Comparison of ENCODE assay signal across 8 mouse cellular contexts in genomic region chr19:10258279-10259011, GRCm38 (mm10). TPM values are rescaled to one million over a fixed set of nuclear protein-coding genes. Genes with fewer than 3 reads are reported as not detected.
DNase-seq lines count a peak whose midpoint lies in the region; ATAC-seq and TF ChIP-seq lines count a peak whose summit lies in the region.

No protein-coding gene starts in this region.

- peak; percentile 74 for DNase-seq in CH12.LX (ENCODE audit: extremely low read depth)
- peak; percentile 87 for DNase-seq in brain, embryonic 14.5 days (ENCODE audit: low read depth)
- peak; percentile 76 to 89 for DNase-seq in kidney, postnatal 25 days

- peak; percentile 94 for TF ChIP-seq RAD21 in CH12.LX (IDR thresholded peaks at IDR 0.05; ENCODE audit: low read depth, low read length)

- no peak for TF ChIP-seq EP300 in CH12.LX (IDR thresholded peaks at IDR 0.05; ENCODE audit: low read length)

- no peak overlapping the region for H3K4me3 ChIP-seq in CH12.LX (replicated peaks in 1 of 3; ENCODE audit: low read depth in 2 of 3, low read length in 2 of 3, poor library complexity in 1 of 3)
- no peak overlapping the region for H3K4me3 ChIP-seq in heart, embryonic 16.5 days (ENCODE audit: low read length)
- no peak overlapping the region for H3K4me3 ChIP-seq in liver, embryonic 16.5 days (ENCODE audit: low read depth, low read length)
- no peak overlapping the region for H3K4me3 ChIP-seq in neural tube, embryonic 14.5 days (ENCODE audit: low read depth, low read length)
- no peak overlapping the region for H3K4me3 ChIP-seq in testis, adult 2 months (ENCODE audit: control insufficient read depth, low read depth, low read length)

- TF ChIP-seq POLR2A in CH12.LX (IDR thresholded peaks at IDR 0.05; ENCODE audit: low read depth, low read length): no peak
- no peak for TF ChIP-seq POLR2A in brain, embryonic 14.5 days (IDR thresholded peaks at IDR 0.05; ENCODE audit: borderline replicate concordance, extremely low read depth, insufficient read depth, insufficient read length, poor library complexity, severe bottlenecking)
- TF ChIP-seq POLR2A in testis, adult 2 months (IDR thresholded peaks at IDR 0.05; ENCODE audit: control insufficient read depth, low read depth, low read length): no peak

- 20% methylated on average over 6 of the region's 6 CpGs for WGBS in heart, embryonic 16.5 days
- 14% methylated on average over 6 of the region's 6 CpGs for WGBS in liver, embryonic 16.5 days (ENCODE audit: insufficient replicate concordance)
- 22% methylated on average over 6 of the region's 6 CpGs for WGBS in neural tube, embryonic 14.5 days

- H3K9ac ChIP-seq in CH12.LX (ENCODE audit: insufficient read depth, low read depth): no peak overlapping the region
- no peak overlapping the region for H3K9ac ChIP-seq in heart, embryonic 16.5 days (ENCODE audit: low read length)
- H3K9ac ChIP-seq in liver, embryonic 16.5 days (ENCODE audit: low read depth, low read length): no peak overlapping the region
- no peak overlapping the region for H3K9ac ChIP-seq in neural tube, embryonic 14.5 days (replicated peaks; ENCODE audit: low read depth, low read length)

- peak; percentile 76 to 93 for TF ChIP-seq CTCF in CH12.LX (conservative IDR thresholded peaks at IDR 0.05 in 1 of 2, IDR thresholded peaks at IDR 0.05 in 1 of 2; ENCODE audit: low read depth in 2 of 2, low read length in 2 of 2)
- TF ChIP-seq CTCF in brain, embryonic 14.5 days (IDR thresholded peaks at IDR 0.05; ENCODE audit: borderline replicate concordance, extremely low read depth, insufficient read depth, insufficient read length): peak; percentile 93
- peak; percentile 77; the same call in 1 of the 2 replicates for TF ChIP-seq CTCF in testis, adult 2 months (IDR thresholded peaks at IDR 0.05; ENCODE audit: control insufficient read depth, insufficient read depth, insufficient replicate concordance, low read depth, low read length)

- H3K79me2 ChIP-seq in CH12.LX (replicated peaks; ENCODE audit: control insufficient read depth, extremely low read depth, insufficient read depth, poor library complexity, severe bottlenecking): no peaks in the 10 kb centered on the region

- H3K4me1 ChIP-seq in CH12.LX (ENCODE audit: control insufficient read depth in 1 of 2, insufficient read depth in 2 of 2): peaks cover 19 to 38% of the 10 kb centered on the region in 2 experiments
- no peaks in the 10 kb centered on the region for H3K4me1 ChIP-seq in heart, embryonic 16.5 days (ENCODE audit: control insufficient read depth, insufficient read depth, low read length)
- H3K4me1 ChIP-seq in liver, embryonic 16.5 days (ENCODE audit: control insufficient read depth, low read depth, low read length): no peaks in the 10 kb centered on the region
- no peaks in the 10 kb centered on the region for H3K4me1 ChIP-seq in neural tube, embryonic 14.5 days (ENCODE audit: control insufficient read depth, insufficient read depth, low read length)
- no peaks in the 10 kb centered on the region for H3K4me1 ChIP-seq in testis, adult 2 months (ENCODE audit: control insufficient read depth, insufficient read depth, low read length)

- no peaks in the 10 kb centered on the region for H3K9me3 ChIP-seq in CH12.LX (replicated peaks; ENCODE audit: low read length)
- no peaks in the 10 kb centered on the region for H3K9me3 ChIP-seq in heart, embryonic 16.5 days (replicated peaks; ENCODE audit: control insufficient read depth, low read length)
- H3K9me3 ChIP-seq in liver, embryonic 16.5 days (replicated peaks; ENCODE audit: control insufficient read depth, low read length): no peaks in the 10 kb centered on the region
- no peaks in the 10 kb centered on the region for H3K9me3 ChIP-seq in neural tube, embryonic 14.5 days (ENCODE audit: control insufficient read depth, low read length)

- peaks cover 86% of the 10 kb centered on the region for H3K27me3 ChIP-seq in CH12.LX (replicated peaks)
- H3K27me3 ChIP-seq in heart, embryonic 16.5 days (ENCODE audit: control insufficient read depth, insufficient read depth, low read length): peaks cover 11% of the 10 kb centered on the region; the same call in 1 of the 2 replicates
- no peaks in the 10 kb centered on the region for H3K27me3 ChIP-seq in liver, embryonic 16.5 days (ENCODE audit: control insufficient read depth, insufficient read depth, low read depth, low read length)
- H3K27me3 ChIP-seq in neural tube, embryonic 14.5 days (ENCODE audit: control insufficient read depth, insufficient read depth, low read length): 0 out of 2 replicates have a peak, but pooled peaks cover 2% of the 10 kb centered on the region
- no peaks in the 10 kb centered on the region for H3K27me3 ChIP-seq in testis, adult 2 months (ENCODE audit: control insufficient read depth, insufficient read depth, low read length)

- no peak overlapping the region for H3K27ac ChIP-seq in CH12.LX (ENCODE audit: insufficient read depth, low read depth)
- no peak overlapping the region for H3K27ac ChIP-seq in heart, embryonic 16.5 days (ENCODE audit: low read length)
- H3K27ac ChIP-seq in liver, embryonic 16.5 days (ENCODE audit: low read length): no peak overlapping the region
- H3K27ac ChIP-seq in neural tube, embryonic 14.5 days (ENCODE audit: low read depth, low read length): no peak overlapping the region
- no peak overlapping the region for H3K27ac ChIP-seq in testis, adult 2 months (ENCODE audit: control insufficient read depth, insufficient read depth, low read depth, low read length)

- dilution Hi-C loops in CH12.LX (cut with MboI; ENCODE audit: extremely low pct_ligation_motif_present, extremely low pct_unique_long_range_greater_than_20kb, low sequenced_read_pairs): no loop called here

- in situ Hi-C loops in CH12.LX (cut with MboI; ENCODE audit: low pct_ligation_motif_present, low pct_unique_long_range_greater_than_20kb, low sequenced_read_pairs): no loop called here

- ATAC-seq in erythroblast, adult 5-6 weeks (replicated peaks; ENCODE audit: low FRiP score, poor library complexity, severe bottlenecking): peak; percentile 69
- ATAC-seq in heart, embryonic 16.5 days (replicated peaks; ENCODE audit: extremely low read depth, insufficient read depth, low FRiP score): peak; percentile 34
- peak; percentile 35 for ATAC-seq in liver, embryonic 16.5 days (ENCODE audit: low read depth)
- peak; percentile 62; the same call in 1 of the 2 replicates for ATAC-seq in neural tube, embryonic 14.5 days (ENCODE audit: low read depth)

- no peak overlapping the region for H3K4me2 ChIP-seq in CH12.LX (ENCODE audit: insufficient read depth, low read depth, poor library complexity, severe bottlenecking)
- H3K4me2 ChIP-seq in heart, embryonic 16.5 days (ENCODE audit: low read depth, low read length): no peak overlapping the region
- H3K4me2 ChIP-seq in liver, embryonic 16.5 days (ENCODE audit: low read depth, low read length): no peak overlapping the region
- H3K4me2 ChIP-seq in neural tube, embryonic 14.5 days (ENCODE audit: low read depth, low read length): no peak overlapping the region

- no peaks in the 10 kb centered on the region for H3K36me3 ChIP-seq in CH12.LX (replicated peaks in 1 of 2; ENCODE audit: control insufficient read depth in 1 of 2, insufficient read depth in 1 of 2, low read length in 1 of 2)
- H3K36me3 ChIP-seq in heart, embryonic 16.5 days (ENCODE audit: control insufficient read depth, insufficient read depth): no peaks in the 10 kb centered on the region
- H3K36me3 ChIP-seq in liver, embryonic 16.5 days (ENCODE audit: control insufficient read depth, insufficient read depth): no peaks in the 10 kb centered on the region
- H3K36me3 ChIP-seq in neural tube, embryonic 14.5 days (ENCODE audit: control insufficient read depth, insufficient read depth, low read length): peaks cover 10% of the 10 kb centered on the region
- no peaks in the 10 kb centered on the region for H3K36me3 ChIP-seq in testis, adult 2 months (ENCODE audit: control insufficient read depth, insufficient read depth, low read length)

RNA-seq across cellular contexts. Expression of gene Myrf, which starts 17.9 kb away (rescaled TPM):
- 0.04 and 0.13 TPM in 2 replicates for total RNA-seq in CH12.LX (2012; rRNA removed)
- not detected in 2 replicates for total RNA-seq in CH12.LX (2014; rRNA removed)
- polyA plus RNA-seq in CH12.LX (2012; ENCODE audit: insufficient read length, low read depth): 0.10 and 0.11 TPM in 2 replicates
- 1.4 and 2.4 TPM in 2 replicates for polyA plus RNA-seq in brain, embryonic 14.5 days (2012; rRNA removed)
- total RNA-seq in erythroblast, adult 5-6 weeks (2015; ENCODE audit: low replicate concordance): not detected in 2 replicates
- total RNA-seq in erythroblast, adult 5-6 weeks (2017; ENCODE audit: low replicate concordance): 0.42 TPM in 1 of 2 replicates, not detected in the other
- 4.2 TPM in 2 replicates for polyA plus RNA-seq in heart, embryonic 16.5 days (2015; fragmentation: Nextera tagmentation; extraction: Ambion mirVana)
- polyA plus RNA-seq in liver, embryonic 16.5 days (2015; fragmentation: Nextera tagmentation; extraction: Ambion mirVana): 3.1 and 3.9 TPM in 2 replicates
- polyA plus RNA-seq in neural tube, embryonic 14.5 days (2014; fragmentation: Nextera tagmentation; extraction: Ambion mirVana): 0.76 and 0.95 TPM in 2 replicates
- 3.2 and 3.9 TPM in 2 replicates for polyA plus RNA-seq in testis, adult 2 months (2012; rRNA removed)

RNA-seq across cellular contexts. Expression of gene Dagla, which starts 46.2 kb away (rescaled TPM):
- total RNA-seq in CH12.LX (2012; rRNA removed): 0.21 and 0.55 TPM in 2 replicates
- not detected in 2 replicates for total RNA-seq in CH12.LX (2014; rRNA removed)
- 0.12 and 0.21 TPM in 2 replicates for polyA plus RNA-seq in CH12.LX (2012; ENCODE audit: insufficient read length, low read depth)
- 20.2 and 24.8 TPM in 2 replicates for polyA plus RNA-seq in brain, embryonic 14.5 days (2012; rRNA removed)
- not detected in 2 replicates for total RNA-seq in erythroblast, adult 5-6 weeks (2015; ENCODE audit: low replicate concordance)
- not detected in 2 replicates for total RNA-seq in erythroblast, adult 5-6 weeks (2017; ENCODE audit: low replicate concordance)
- 0.89 and 0.92 TPM in 2 replicates for polyA plus RNA-seq in heart, embryonic 16.5 days (2015; fragmentation: Nextera tagmentation; extraction: Ambion mirVana)
- 0.27 and 0.32 TPM in 2 replicates for polyA plus RNA-seq in liver, embryonic 16.5 days (2015; fragmentation: Nextera tagmentation; extraction: Ambion mirVana)
- 7.8 and 8.9 TPM in 2 replicates for polyA plus RNA-seq in neural tube, embryonic 14.5 days (2014; fragmentation: Nextera tagmentation; extraction: Ambion mirVana)
- polyA plus RNA-seq in testis, adult 2 months (2012; rRNA removed): 1.7 and 1.8 TPM in 2 replicates

RNA-seq across cellular contexts. Expression of gene Fen1, which starts 54.5 kb away (rescaled TPM):
- total RNA-seq in CH12.LX (2012; rRNA removed) (125 and 172 TPM in 2 replicates), CH12.LX (2014; rRNA removed) (156 and 167 TPM in 2 replicates)
- polyA plus RNA-seq in CH12.LX (2012; ENCODE audit: insufficient read length, low read depth): 111 and 119 TPM in 2 replicates
- 26.6 and 34.3 TPM in 2 replicates for polyA plus RNA-seq in brain, embryonic 14.5 days (2012; rRNA removed)
- 15.2 and 26.3 TPM in 2 replicates for total RNA-seq in erythroblast, adult 5-6 weeks (2015; ENCODE audit: low replicate concordance)
- total RNA-seq in erythroblast, adult 5-6 weeks (2017; ENCODE audit: low replicate concordance): 38.4 and 58.1 TPM in 2 replicates
- polyA plus RNA-seq in heart, embryonic 16.5 days (2015; fragmentation: Nextera tagmentation; extraction: Ambion mirVana): 51.6 and 54.9 TPM in 2 replicates
- 114 and 125 TPM in 2 replicates for polyA plus RNA-seq in liver, embryonic 16.5 days (2015; fragmentation: Nextera tagmentation; extraction: Ambion mirVana)
- 18.0 and 21.0 TPM in 2 replicates for polyA plus RNA-seq in neural tube, embryonic 14.5 days (2014; fragmentation: Nextera tagmentation; extraction: Ambion mirVana)
- polyA plus RNA-seq in testis, adult 2 months (2012; rRNA removed): 28.7 and 29.7 TPM in 2 replicates

RNA-seq across cellular contexts. Expression of gene Tmem258, which starts 54.6 kb away (rescaled TPM):
- total RNA-seq in CH12.LX (2012; rRNA removed) (344 and 357 TPM in 2 replicates), CH12.LX (2014; rRNA removed) (148 and 164 TPM in 2 replicates)
- 179 and 253 TPM in 2 replicates for polyA plus RNA-seq in CH12.LX (2012; ENCODE audit: insufficient read length, low read depth)
- polyA plus RNA-seq in brain, embryonic 14.5 days (2012; rRNA removed): 108 and 164 TPM in 2 replicates
- 87.8 and 120 TPM in 2 replicates for total RNA-seq in erythroblast, adult 5-6 weeks (2015; ENCODE audit: low replicate concordance)
- total RNA-seq in erythroblast, adult 5-6 weeks (2017; ENCODE audit: low replicate concordance): 49.7 and 60.6 TPM in 2 replicates
- polyA plus RNA-seq in heart, embryonic 16.5 days (2015; fragmentation: Nextera tagmentation; extraction: Ambion mirVana): 323 and 360 TPM in 2 replicates
- 277 and 304 TPM in 2 replicates for polyA plus RNA-seq in liver, embryonic 16.5 days (2015; fragmentation: Nextera tagmentation; extraction: Ambion mirVana)
- polyA plus RNA-seq in neural tube, embryonic 14.5 days (2014; fragmentation: Nextera tagmentation; extraction: Ambion mirVana): 331 and 349 TPM in 2 replicates
- 329 and 331 TPM in 2 replicates for polyA plus RNA-seq in testis, adult 2 months (2012; rRNA removed)
